Mouse (Mus musculus) left cerebral cortex, adult 11 months (tissue): ENCODE measurements at regions not wholly inside any gene's neighbourhood (a gene's known extent, or its start where the extent isn't known, plus 50 kb on each side); places are given as distances from the start of the nearest gene placed in this dataset.

ENCODE experiments used
- DNase-seq: peaks from one replicate; pipeline ENCODE4 v3.0.0; 2022; ENCODE audit warnings: low spot score

DNA sequence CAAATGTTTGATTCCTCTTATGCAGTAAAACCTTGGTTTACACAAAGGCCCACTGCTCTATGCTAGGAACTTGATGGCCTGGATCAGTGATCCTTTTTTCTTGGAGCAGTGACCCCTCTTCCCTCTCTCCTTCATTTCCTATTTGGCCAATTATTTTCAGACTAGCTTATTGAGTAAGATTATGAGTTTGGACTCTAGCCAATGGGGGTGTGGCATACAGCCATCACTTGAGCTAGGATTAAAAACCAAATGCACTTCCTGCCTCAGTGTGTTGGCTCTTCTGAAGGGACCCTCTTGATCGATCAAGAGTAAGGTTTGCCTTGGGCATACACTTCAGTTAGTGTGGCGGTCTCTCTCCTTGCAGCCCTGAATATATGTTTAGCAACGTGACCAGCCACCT, 1172.6 kb upstream of the Gulo start:
- DNase-seq = no peak

GRCm38 (mm10) chr14:67179549-67179948, 1170.5 kb upstream of the Gulo start:
- no peak for DNase-seq

- no peak for DNase-seq
Measured at GRCm38 (mm10) chr14:67178329-67179039, 1169.5 kb upstream of the Gulo start.

GRCm38 (mm10) chr14:67176672-67177071, 1167.7 kb upstream of the Gulo start:
- DNase-seq = no peak

- no peak for DNase-seq
Measured at GRCm38 (mm10) chr14:67176100-67176499, 1167.1 kb upstream of the Gulo start.

GRCm38 (mm10) chr14:67174929-67175328, 1165.9 kb upstream of the Gulo start:
- DNase-seq = no peak

DNA sequence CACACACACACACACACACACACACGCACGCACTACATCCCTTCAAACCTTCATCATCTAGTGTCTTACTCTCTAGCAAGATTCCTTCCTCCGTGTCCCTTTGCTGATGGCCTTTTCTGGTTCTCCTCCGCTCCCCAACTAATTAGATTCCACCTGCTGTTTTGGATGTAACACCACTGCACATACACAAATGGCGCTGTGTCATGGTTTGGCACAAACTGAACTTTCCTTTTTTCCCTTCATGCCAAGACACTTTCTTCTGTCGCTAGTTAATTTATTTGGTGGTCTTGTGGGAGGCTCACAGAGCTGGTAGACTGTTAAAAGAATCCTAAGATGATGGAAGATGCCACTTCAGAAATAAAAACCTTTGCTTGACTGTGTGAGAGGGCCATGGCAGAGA, 1161.8 kb upstream of the Gulo start:
- no peak for DNase-seq

- no peak for DNase-seq
Measured at GRCm38 (mm10) chr14:67170248-67170647, 1161.2 kb upstream of the Gulo start.

DNA sequence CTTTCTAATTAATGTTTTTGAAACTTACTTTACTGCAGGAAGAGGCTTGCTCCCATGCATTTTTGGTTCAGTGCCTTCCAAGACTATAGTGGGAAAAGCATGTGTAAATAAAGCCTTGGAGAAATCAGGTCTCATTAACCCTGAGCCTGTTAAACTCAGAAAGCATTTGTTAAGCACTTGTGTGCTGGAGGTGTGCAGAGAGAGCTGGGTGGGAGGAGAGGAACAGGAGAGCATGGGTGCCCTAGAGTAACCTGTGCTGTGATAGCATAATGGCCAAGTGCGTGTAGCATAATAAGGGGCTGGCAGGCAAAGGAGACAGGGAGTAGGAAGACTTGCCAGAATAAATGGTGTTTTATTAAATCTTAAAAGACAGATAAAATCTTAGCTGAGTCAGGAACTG, 1160.2 kb upstream of the Gulo start:
- DNase-seq = no peak

- no peak for DNase-seq
Measured at GRCm38 (mm10) chr14:67159996-67160395, 1151.0 kb upstream of the Gulo start.

- DNase-seq = no peak
Measured at GRCm38 (mm10) chr14:67158867-67159266, 1149.9 kb upstream of the Gulo start.

DNA sequence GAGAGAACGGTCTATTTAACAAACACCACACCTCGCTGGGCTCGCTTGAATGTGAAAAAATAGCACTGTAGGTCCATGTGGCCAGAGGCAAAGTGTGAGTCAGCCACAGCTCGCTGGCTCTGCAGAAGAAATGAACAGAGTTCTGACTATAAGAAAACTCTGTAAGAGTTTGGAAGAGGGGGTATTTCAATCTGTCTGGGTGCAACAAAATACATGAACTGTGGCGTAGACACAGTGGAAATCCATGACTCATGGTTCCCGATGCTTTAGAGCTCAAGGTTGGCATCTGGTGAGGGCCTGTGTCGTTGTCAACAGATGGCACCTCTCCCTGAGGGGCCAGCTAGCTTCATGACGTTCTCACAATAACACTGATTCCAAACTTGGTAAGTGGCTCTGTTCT, 1147.4 kb upstream of the Gulo start:
- no peak for DNase-seq

- DNase-seq = no peak
Measured at GRCm38 (mm10) chr14:67153621-67154020, 1144.6 kb upstream of the Gulo start.

GRCm38 (mm10) chr14:67149961-67150471, 1141.0 kb upstream of the Gulo start:
- DNase-seq = no peak

DNA sequence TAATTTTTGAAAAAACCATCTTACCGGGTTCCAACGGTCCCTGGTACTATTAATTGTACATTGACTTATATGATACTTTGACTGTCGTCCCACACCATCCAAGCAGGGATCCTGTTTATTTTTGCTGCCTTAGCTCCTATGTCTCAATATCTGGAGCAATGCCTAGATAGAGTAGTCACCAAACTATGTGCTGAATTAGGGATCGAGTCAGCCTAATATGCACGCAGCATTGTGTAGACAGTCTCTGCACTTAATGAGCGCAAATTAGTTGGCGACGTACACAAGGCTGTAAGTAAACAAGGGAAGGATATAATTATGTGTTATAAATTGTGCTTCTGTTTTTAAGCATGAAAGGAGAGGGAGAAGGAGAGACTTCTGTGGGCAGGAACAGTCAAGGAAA, 1140.1 kb upstream of the Gulo start:
- DNase-seq = no peak

- DNase-seq = no peak
Measured at GRCm38 (mm10) chr14:67146602-67147001, 1137.6 kb upstream of the Gulo start.

DNA sequence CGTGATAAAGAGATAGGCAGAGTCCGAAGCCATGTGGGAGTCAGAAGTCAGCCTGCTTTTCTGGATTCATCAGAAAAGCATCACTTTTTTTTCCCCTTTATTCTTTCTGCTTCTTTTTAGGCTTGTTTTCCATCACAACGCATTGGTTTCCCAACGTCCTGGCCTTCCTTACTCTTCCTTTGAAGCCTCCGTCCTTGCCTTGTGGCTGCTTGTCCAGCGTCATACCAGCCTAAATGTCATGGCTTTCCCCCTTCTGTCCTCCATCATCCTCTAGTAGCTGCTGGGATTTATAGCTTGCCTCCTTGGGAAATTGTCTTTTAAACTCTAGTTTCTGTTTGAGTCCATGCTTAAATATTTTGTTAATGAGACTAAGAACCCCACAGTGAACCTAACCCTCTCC, 1136.0 kb upstream of the Gulo start:
- no peak for DNase-seq

GRCm38 (mm10) chr14:67144461-67144985, 1135.5 kb upstream of the Gulo start:
- DNase-seq = no peak

DNA sequence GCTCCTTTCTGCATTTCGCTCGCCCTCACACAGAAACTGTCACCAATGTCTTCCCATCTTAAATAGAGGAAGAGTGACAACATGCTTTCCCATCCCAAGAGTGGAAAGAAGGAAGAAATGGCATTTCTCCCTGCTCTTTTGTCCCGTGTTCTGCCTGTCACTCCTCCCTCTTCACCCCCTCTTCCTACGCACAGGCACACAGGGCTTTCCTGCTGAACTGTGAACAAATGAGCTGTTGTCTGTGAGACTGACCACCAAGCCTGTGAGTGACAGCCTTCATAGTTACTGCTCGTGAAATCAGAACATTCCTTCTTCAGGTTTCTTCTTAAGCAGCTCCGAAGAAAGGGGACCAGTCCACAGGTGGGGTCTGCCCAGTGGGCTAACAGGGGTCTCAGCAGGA, 1134.8 kb upstream of the Gulo start:
- DNase-seq = no peak

DNA sequence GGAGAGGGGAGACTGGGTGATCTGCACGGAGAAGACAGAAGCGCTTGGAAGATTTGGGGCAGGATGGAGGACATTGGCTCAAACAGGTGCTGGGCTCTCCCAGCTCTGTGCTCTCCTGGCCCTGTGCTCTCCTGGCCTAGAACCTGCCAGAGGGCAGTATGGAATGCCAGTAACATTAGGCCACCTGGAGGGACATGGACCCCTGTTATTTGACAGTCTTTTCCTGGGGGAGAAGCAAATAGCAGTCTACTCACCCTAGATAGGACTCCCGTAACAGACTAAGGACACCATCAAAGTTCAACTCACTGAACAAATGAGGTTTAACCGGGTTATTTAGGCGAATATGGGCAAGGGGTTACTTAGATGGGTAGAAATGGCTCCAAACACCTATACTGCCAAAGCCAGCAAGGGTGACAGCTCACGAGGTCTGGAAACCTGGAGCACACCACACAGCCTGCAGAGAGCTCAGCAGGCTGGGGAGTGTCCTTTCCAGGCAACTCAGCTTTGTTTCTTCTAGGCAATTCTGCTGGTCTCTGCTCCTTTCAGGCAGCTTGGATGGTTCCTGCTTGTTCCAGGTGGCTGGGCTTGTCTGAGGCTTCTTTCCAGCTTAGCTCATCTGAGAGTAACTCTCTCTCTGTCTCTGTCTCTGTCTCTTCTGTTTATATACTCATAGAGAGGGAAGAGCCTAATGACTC, 1133.7 kb upstream of the Gulo start:
- no peak for DNase-seq

- no peak for DNase-seq
Measured at GRCm38 (mm10) chr14:67141581-67142441, 1132.8 kb upstream of the Gulo start.

DNA sequence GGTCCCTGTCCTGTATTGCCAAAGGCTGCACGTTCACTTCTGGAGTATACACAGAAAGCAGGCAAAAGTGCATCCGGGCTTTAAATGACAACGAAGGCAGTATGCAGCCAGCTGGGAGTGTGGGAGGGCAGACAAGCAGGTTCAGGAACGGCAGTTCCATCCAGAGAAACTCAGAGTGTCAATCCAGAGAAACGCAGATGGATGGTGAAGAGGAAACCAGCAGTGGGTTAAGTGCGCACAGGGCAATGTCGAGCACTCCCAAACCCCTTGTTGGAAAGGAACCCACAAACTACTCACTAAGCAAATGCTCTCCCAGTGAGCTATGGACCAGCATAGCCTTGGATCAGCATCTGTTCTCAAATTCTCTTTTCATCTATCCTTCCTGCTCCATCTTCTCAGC, 1132.1 kb upstream of the Gulo start:
- no peak for DNase-seq
